ENCODE assay signal across 9 mouse cellular contexts in genomic region chr8:93599776-93600175, GRCm38 (mm10).
DNase-seq lines count a peak whose midpoint lies in the region; ATAC-seq and TF ChIP-seq lines count a peak whose summit lies in the region.
"Had no signal": no experiment of that assay in that cellular context is flagged by ENCODE, and none has a peak within 500 bp of the region (broad histone marks: within the 10 kb centered on the region; RNA-seq: fewer than 3 reads in every experiment).

No protein-coding gene starts in this region.

- H3K4me1 ChIP-seq in heart, embryonic 16.5 days (ENCODE audit: control insufficient read depth, insufficient read depth, low read length) = peaks cover 15% of the 10 kb centered on the region
- H3K4me1 ChIP-seq in lung, embryonic 14.5 days (ENCODE audit: insufficient read depth) = no peaks in the 10 kb centered on the region

- no peak for ATAC-seq in cerebellum, adult (ENCODE audit: insufficient number of reproducible peaks, low FRiP score, low TSS enrichment)
- 0 out of 2 replicates have a peak, but pooled peaks have one; percentile 63 for ATAC-seq in heart, embryonic 16.5 days (replicated peaks; ENCODE audit: extremely low read depth, insufficient read depth, low FRiP score)
- peak; percentile 75 for ATAC-seq in lung, embryonic 14.5 days (ENCODE audit: insufficient read depth)
- ATAC-seq in megakaryocyte-erythroid progenitor cell, adult 5-6 weeks (replicated peaks; ENCODE audit: low FRiP score, low TSS enrichment, poor library complexity, severe bottlenecking) = no peak

- peak; percentile 19 to 30 for DNase-seq in cerebellum, postnatal 14 days
- DNase-seq in NIH3T3 (ENCODE audit: low read depth) = peak; percentile 48
- DNase-seq in lung, embryonic 14.5 days = peak; percentile 79
- DNase-seq in left cerebral cortex, postnatal 36 days (ENCODE audit: low spot score in 2 of 2) = no peak
- DNase-seq in adrenal gland, adult 2 months = no peak

- peak overlapping the region; percentile 75; the same call in 1 of the 2 replicates for H3K27ac ChIP-seq in heart, embryonic 16.5 days (ENCODE audit: low read length)
- H3K27ac ChIP-seq in lung, embryonic 14.5 days (ENCODE audit: low read depth) = no peak overlapping the region

- H3K9ac ChIP-seq in heart, embryonic 16.5 days (ENCODE audit: low read length) = no peak overlapping the region
- no peak overlapping the region for H3K9ac ChIP-seq in lung, embryonic 14.5 days

- TF ChIP-seq CTCF in lung, embryonic 14.5 days (IDR thresholded peaks at IDR 0.05; ENCODE audit: low read depth) = no peak

- WGBS in heart, embryonic 16.5 days = 56% methylated on average over 8 of the region's 8 CpGs
- WGBS in lung, embryonic 14.5 days = 27% methylated on average over 8 of the region's 8 CpGs

- H3K27me3 ChIP-seq in heart, embryonic 16.5 days (ENCODE audit: control insufficient read depth, insufficient read depth, low read length) = no peaks in the 10 kb centered on the region
- H3K27me3 ChIP-seq in lung, embryonic 14.5 days (ENCODE audit: insufficient read depth, low read length) = no peaks in the 10 kb centered on the region

- H3K9me3 ChIP-seq in heart, embryonic 16.5 days (replicated peaks; ENCODE audit: control insufficient read depth, low read length) = no peaks in the 10 kb centered on the region
- H3K9me3 ChIP-seq in lung, embryonic 14.5 days (ENCODE audit: low read depth, low read length) = no peaks in the 10 kb centered on the region

- no peak overlapping the region for H3K4me2 ChIP-seq in heart, embryonic 16.5 days (ENCODE audit: low read depth, low read length)
- H3K4me2 ChIP-seq in lung, embryonic 14.5 days = no peak overlapping the region

- intact Hi-C loops in left cerebral cortex, postnatal 36 days (cut with DNase I) = loop anchor here (5.0 kb wide), 1 partner anchor 333 kb away; no protein-coding TSS in a partner anchor

- H3K4me3 ChIP-seq in heart, embryonic 16.5 days (ENCODE audit: low read length) = no peak overlapping the region
- no peak overlapping the region for H3K4me3 ChIP-seq in lung, embryonic 14.5 days (ENCODE audit: low read depth, low read length)
- H3K4me3 ChIP-seq: left cerebral cortex, adult 2 months had no signal

- no peaks in the 10 kb centered on the region for H3K36me3 ChIP-seq in heart, embryonic 16.5 days (ENCODE audit: control insufficient read depth, insufficient read depth)
- no peaks in the 10 kb centered on the region for H3K36me3 ChIP-seq in lung, embryonic 14.5 days (ENCODE audit: insufficient read depth)

Comparison
In these comparisons a context has a peak if more than half of its experiments do, and no peak if none do; other contexts are left out.
1. DNase-seq: peak in cerebellum, postnatal 14 days (2 of 2), NIH3T3 (single experiment) and lung, embryonic 14.5 days (single experiment); none in left cerebral cortex, postnatal 36 days (0 of 2) and adrenal gland, adult 2 months (single experiment).
2. ATAC-seq: peak in heart, embryonic 16.5 days (single experiment) and lung, embryonic 14.5 days (single experiment); none in cerebellum, adult (single experiment) and megakaryocyte-erythroid progenitor cell, adult 5-6 weeks (single experiment).